In the genomic region with DNA sequence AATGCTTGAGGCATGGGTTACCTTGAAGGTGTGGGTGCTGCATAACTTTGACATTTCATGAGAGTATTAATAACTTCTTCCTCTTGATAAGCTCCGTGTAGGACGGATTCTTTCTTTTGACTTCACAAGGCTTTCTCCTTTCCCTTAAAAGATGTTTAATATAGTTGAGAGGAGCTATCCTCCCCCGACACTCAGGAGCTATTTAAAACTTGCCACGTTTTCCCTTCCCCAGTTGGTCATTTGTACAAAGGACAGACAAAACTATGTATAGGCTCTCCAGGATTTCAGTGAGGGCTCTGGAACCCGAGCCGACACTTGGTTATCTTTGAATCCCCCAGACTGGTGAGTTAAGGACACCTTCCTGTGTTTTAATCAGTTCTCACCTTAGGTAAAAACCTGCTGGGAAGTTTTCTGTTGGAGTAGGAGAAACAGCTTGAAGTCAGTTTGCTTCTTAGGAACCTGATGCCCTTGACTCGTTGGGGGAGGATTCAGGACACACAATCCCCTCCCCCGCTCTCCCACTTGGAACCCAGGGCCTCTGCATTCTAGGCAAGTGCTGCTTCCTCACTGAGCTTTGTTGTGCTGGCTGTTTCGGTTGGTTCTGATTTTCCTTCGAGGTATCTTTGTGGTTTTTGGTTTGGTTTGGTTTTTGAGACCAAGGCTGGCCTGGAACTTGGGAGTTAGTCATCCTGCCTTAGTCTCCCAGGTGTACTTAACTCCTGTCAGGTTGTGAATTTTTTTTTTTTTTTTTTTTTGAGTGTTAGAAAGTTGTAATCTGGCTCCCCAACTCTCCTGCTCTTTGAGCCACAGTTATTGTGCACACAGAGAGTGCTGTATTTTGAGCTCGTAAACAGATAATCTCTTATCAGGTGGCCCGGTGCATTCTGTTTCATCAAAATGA, we compare ENCODE assay signal across 8 mouse cellular contexts. TPM values are rescaled to one million over a fixed set of nuclear protein-coding genes. Genes with fewer than 3 reads are reported as not detected.
DNase-seq lines count a peak whose midpoint lies in the region; ATAC-seq and TF ChIP-seq lines count a peak whose summit lies in the region.

No protein-coding gene starts in this region.

- DNase-seq in lung, postnatal 14 days = no peak
- DNase-seq in embryo, embryonic 10 days (ENCODE audit: low spot score) = peak; percentile 63
- DNase-seq in liver, postnatal 0 days = no peak
- no peak for DNase-seq in layer of hippocampus, adult 2 months (ENCODE audit: low spot score in 2 of 2)
- no peak for DNase-seq in lung, postnatal 0 days (ENCODE audit: low spot score)
- no peak for DNase-seq in urinary bladder, postnatal 10 days (ENCODE audit: low spot score)

- TF ChIP-seq EP300 in liver, postnatal 0 days (IDR thresholded peaks at IDR 0.05; ENCODE audit: low read depth) = no peak
- TF ChIP-seq EP300 in lung, postnatal 0 days (IDR thresholded peaks at IDR 0.05) = no peak

- 29% methylated on average over 12 of the region's 12 CpGs for WGBS in lung, embryonic 16.5 days
- 17% methylated on average over 12 of the region's 12 CpGs for WGBS in heart, embryonic 15.5 days
- WGBS in liver, postnatal 0 days (ENCODE audit: insufficient replicate concordance) = 33% methylated on average over 12 of the region's 12 CpGs
- 34% methylated on average over 12 of the region's 12 CpGs for WGBS in lung, postnatal 0 days

- no peaks in the 10 kb centered on the region for H3K27me3 ChIP-seq in lung, embryonic 16.5 days (ENCODE audit: control insufficient read depth, insufficient read depth, low read depth, low read length)
- no peaks in the 10 kb centered on the region for H3K27me3 ChIP-seq in heart, embryonic 15.5 days
- H3K27me3 ChIP-seq in liver, postnatal 0 days (ENCODE audit: insufficient read depth, low read length) = no peaks in the 10 kb centered on the region
- no peaks in the 10 kb centered on the region for H3K27me3 ChIP-seq in lung, postnatal 0 days (replicated peaks; ENCODE audit: insufficient read depth, low read length)

- peaks cover 5% of the 10 kb centered on the region for H3K4me1 ChIP-seq in lung, embryonic 16.5 days (replicated peaks; ENCODE audit: control insufficient read depth, insufficient read depth, low read length)
- peaks cover 31% of the 10 kb centered on the region for H3K4me1 ChIP-seq in heart, embryonic 15.5 days (replicated peaks)
- peaks cover 26% of the 10 kb centered on the region for H3K4me1 ChIP-seq in liver, postnatal 0 days (ENCODE audit: insufficient read depth)
- H3K4me1 ChIP-seq in lung, postnatal 0 days (ENCODE audit: insufficient read depth, low read depth, low read length) = peaks cover 11% of the 10 kb centered on the region; the same call in 1 of the 2 replicates

- 0 out of 2 replicates have a peak overlapping the region, but pooled peaks have one; percentile 34 for H3K9ac ChIP-seq in lung, embryonic 16.5 days (ENCODE audit: low read length)
- H3K9ac ChIP-seq in heart, embryonic 15.5 days = peak overlapping the region; percentile 49
- 0 out of 2 replicates have a peak overlapping the region, but pooled peaks have one; percentile 2 for H3K9ac ChIP-seq in liver, postnatal 0 days (replicated peaks)
- no peak overlapping the region for H3K9ac ChIP-seq in lung, postnatal 0 days (replicated peaks; ENCODE audit: low read depth)

- no peak for ATAC-seq in lung, embryonic 16.5 days (ENCODE audit: low read depth)
- no peak for ATAC-seq in heart, embryonic 15.5 days (replicated peaks; ENCODE audit: insufficient number of reproducible peaks, insufficient read depth, low FRiP score, low read depth)
- ATAC-seq in liver, postnatal 0 days = no peak
- no peak for ATAC-seq in lung, postnatal 0 days

- H3K4me2 ChIP-seq in lung, embryonic 16.5 days (ENCODE audit: low read depth, low read length) = peak overlapping the region; percentile 78; the same call in 1 of the 2 replicates
- H3K4me2 ChIP-seq in heart, embryonic 15.5 days = peak overlapping the region; percentile 72
- peak overlapping the region; percentile 91 for H3K4me2 ChIP-seq in liver, postnatal 0 days (ENCODE audit: low read depth, low read length)
- no peak overlapping the region; the same call in 1 of the 2 replicates for H3K4me2 ChIP-seq in lung, postnatal 0 days (replicated peaks; ENCODE audit: low read depth, low read length)

- peak overlapping the region; percentile 10; the same call in 1 of the 2 replicates for H3K4me3 ChIP-seq in lung, embryonic 16.5 days (ENCODE audit: low read length)
- peak overlapping the region; percentile 95 for H3K4me3 ChIP-seq in heart, embryonic 15.5 days
- no peak overlapping the region for H3K4me3 ChIP-seq in liver, postnatal 0 days (ENCODE audit: low read depth, low read length)
- no peak overlapping the region; the same call in 1 of the 2 replicates for H3K4me3 ChIP-seq in layer of hippocampus, adult 2 months
- no peak overlapping the region for H3K4me3 ChIP-seq in lung, postnatal 0 days (ENCODE audit: low read depth, low read length)

- H3K27ac ChIP-seq in lung, embryonic 16.5 days (ENCODE audit: low read length) = no peak overlapping the region
- H3K27ac ChIP-seq in heart, embryonic 15.5 days = peak overlapping the region; percentile 93
- H3K27ac ChIP-seq in liver, postnatal 0 days (ENCODE audit: low read depth) = no peak overlapping the region
- H3K27ac ChIP-seq in layer of hippocampus, adult 2 months = no peak overlapping the region
- no peak overlapping the region for H3K27ac ChIP-seq in lung, postnatal 0 days (ENCODE audit: low read length)

- H3K9me3 ChIP-seq in lung, embryonic 16.5 days (ENCODE audit: control insufficient read depth, low read length) = no peaks in the 10 kb centered on the region
- H3K9me3 ChIP-seq in heart, embryonic 15.5 days (replicated peaks) = no peaks in the 10 kb centered on the region
- H3K9me3 ChIP-seq in liver, postnatal 0 days (ENCODE audit: low read length) = no peaks in the 10 kb centered on the region
- H3K9me3 ChIP-seq in lung, postnatal 0 days (ENCODE audit: low read length) = no peaks in the 10 kb centered on the region

- H3K36me3 ChIP-seq in lung, embryonic 16.5 days (ENCODE audit: control insufficient read depth, insufficient read depth, low read length) = no peaks in the 10 kb centered on the region
- H3K36me3 ChIP-seq in heart, embryonic 15.5 days = no peaks in the 10 kb centered on the region
- no peaks in the 10 kb centered on the region for H3K36me3 ChIP-seq in liver, postnatal 0 days (replicated peaks; ENCODE audit: insufficient read depth, low read length)
- H3K36me3 ChIP-seq in lung, postnatal 0 days (ENCODE audit: insufficient read depth, low read length) = no peaks in the 10 kb centered on the region

- TF ChIP-seq CTCF in liver, postnatal 0 days (IDR thresholded peaks at IDR 0.05; ENCODE audit: low read depth) = no peak
- TF ChIP-seq CTCF in layer of hippocampus, adult 2 months (conservative IDR thresholded peaks at IDR 0.05) = no peak
- TF ChIP-seq CTCF in lung, postnatal 0 days (IDR thresholded peaks at IDR 0.05) = no peak

RNA-seq across cellular contexts. Expression of a gene that starts 2.3 kb away (rescaled TPM):
- 28.3 and 31.6 TPM in 2 replicates for polyA plus RNA-seq in lung, embryonic 16.5 days (2015; fragmentation: Nextera tagmentation; extraction: Ambion mirVana)
- polyA plus RNA-seq in heart, embryonic 15.5 days (2015; fragmentation: Nextera tagmentation; extraction: Ambion mirVana) = 99.1 and 102 TPM in 2 replicates
- 2.5 and 3.9 TPM in 2 replicates for polyA plus RNA-seq in liver, postnatal 0 days (2015; fragmentation: Nextera tagmentation; extraction: Ambion mirVana)
- 10 to 100 TPM; 33.7 to 34.5 TPM for total RNA-seq in layer of hippocampus, adult 2 months (2021)
- polyA plus RNA-seq in lung, postnatal 0 days (2015; fragmentation: Nextera tagmentation; extraction: Ambion mirVana) = 8.8 and 9.6 TPM in 2 replicates

RNA-seq across cellular contexts. Expression of a gene that starts 22.7 kb away (rescaled TPM):
- polyA plus RNA-seq in lung, embryonic 16.5 days (2015; fragmentation: Nextera tagmentation; extraction: Ambion mirVana) = 0.20 and 0.39 TPM in 2 replicates
- polyA plus RNA-seq in heart, embryonic 15.5 days (2015; fragmentation: Nextera tagmentation; extraction: Ambion mirVana) = 0.24 TPM in 1 of 2 replicates, not detected in the other
- not detected in 2 replicates for polyA plus RNA-seq in liver, postnatal 0 days (2015; fragmentation: Nextera tagmentation; extraction: Ambion mirVana)
- total RNA-seq in layer of hippocampus, adult 2 months (2021) = not detected
- not detected in 2 replicates for polyA plus RNA-seq in lung, postnatal 0 days (2015; fragmentation: Nextera tagmentation; extraction: Ambion mirVana)

Comparison
In these comparisons a context has a peak if more than half of its experiments do, and no peak if none do; other contexts are left out.
1. H3K4me3 ChIP-seq: peak in lung, embryonic 16.5 days (single experiment) and heart, embryonic 15.5 days (single experiment); none in liver, postnatal 0 days (single experiment), layer of hippocampus, adult 2 months (single experiment) and lung, postnatal 0 days (single experiment).